Mouse (Mus musculus): ENCODE data around the gene Plbd2. TPM values are rescaled to one million over a fixed set of nuclear protein-coding genes. Genes with fewer than 3 reads are reported as not detected.

Gene Plbd2
- 18.9 TPM for total RNA-seq (2023)

DNA sequence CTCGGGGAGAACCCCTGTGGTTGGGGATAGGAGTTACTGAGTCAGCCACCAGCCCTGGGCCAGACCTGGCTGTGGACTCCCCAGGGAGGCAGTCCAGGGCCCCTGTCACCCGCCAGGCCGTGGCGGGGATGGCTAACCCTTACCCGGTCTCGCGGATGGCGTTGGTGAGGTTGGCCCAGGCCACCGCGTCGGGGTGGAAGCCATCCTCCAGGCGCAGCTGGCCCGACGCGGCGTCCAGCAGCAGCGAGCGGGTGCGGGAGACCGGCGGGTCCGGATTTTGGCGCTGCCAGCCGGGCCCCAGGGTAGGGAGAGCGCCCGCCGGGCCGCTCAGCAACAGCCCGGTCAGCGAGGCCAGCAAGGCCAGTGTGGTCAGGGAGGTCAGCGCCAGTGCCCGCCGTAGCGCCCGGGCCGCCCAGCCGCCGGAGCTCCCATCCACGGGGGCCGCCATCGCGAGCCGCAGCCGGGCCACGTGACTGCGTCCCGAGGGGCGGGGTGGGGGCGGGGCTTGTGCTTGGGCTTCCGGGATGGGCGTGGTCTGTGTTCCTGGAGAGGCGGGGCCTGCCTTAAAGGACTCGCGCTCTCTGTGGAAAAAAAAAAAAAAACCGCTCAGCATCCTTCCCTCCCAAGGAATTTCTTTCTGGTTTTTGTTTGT, at the start of gene Plbd2:
Gene Plbd2 (minus strand): TSS at position 482 of the 652 bp plus-strand sequence.

DNA sequence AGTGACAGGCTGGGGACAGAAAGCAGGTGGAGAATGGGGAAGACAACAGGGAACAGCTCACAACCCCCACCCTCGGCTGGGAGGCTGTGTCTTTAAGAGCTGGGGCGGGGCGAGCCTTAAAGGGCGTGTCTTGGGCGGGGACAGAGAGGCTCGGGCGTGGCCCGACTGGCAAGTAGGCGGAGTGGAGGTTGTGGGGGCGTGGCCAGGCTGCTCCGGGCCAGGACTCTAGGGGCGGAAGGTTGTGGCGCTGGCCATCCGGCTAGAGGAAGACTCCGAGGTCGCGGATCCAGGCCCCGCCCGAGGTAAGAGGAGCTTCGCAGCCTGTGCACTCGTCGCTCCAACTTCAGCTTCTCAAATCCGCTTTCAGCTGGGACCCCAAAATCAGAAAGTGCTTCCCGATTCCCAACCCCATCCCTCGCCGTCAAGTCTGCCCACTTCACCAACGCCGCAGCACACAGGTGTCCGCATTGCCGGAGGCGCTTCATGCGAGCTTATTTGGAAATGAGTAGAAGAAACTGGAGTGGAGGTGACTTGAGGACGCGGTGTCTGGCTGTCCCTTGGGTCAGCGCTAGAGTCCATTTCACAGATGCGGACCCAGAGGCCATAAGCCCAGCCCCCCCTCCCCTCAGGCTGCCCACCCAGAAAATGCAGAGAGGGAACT, 7.7 kb upstream of the Plbd2 start, which contains the start of gene Slc8b1:
Gene Slc8b1 (plus strand): TSS at position 187 of the 661 bp plus-strand sequence.

DNA sequence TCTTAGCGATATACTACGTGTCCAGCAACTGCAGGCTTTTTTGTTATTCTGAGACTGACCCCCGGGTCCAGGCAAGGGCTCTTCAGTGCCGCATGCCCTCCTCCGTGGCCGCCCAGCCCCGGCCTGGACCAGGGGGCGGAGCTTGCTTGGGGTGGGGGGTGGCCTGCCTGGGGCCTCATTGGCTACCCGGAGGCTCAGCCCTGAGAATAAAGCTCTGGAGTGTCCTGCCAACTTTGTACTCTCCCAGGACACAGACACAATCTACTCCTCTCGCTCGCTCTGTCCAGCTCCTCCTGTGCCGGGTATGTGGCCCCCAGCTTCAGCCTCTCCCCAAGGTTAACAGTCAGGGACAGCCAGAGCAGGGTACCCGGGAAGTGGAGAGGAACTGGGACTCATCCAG, 27.1 kb downstream of the Plbd2 start, which contains the start of gene Sds:
Gene Sds (plus strand): TSS at position 231 of the 400 bp plus-strand sequence.

DNA sequence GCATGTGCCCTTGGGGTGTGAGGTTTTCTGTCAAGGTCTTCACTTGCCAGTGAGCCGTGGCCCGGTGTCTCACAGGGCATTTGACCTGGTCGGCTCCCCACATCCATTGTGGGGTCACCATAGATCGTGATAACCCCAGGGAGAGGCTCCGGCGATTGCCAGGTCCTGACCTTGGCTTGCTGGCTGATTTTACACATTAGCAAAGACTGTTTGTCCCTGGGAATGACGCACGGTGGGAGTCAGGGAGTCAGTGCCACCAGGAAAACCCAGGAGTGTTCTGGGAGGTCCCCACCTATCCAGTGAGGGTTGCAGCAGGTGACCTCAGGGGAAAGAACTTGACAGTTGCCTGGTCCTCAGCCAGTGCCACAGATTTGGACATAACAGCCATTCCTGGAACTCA, 30.7 kb downstream of the Plbd2 start, which contains the start of gene Sdsl:
Gene Sdsl (minus strand): TSS at position 41 of the 400 bp plus-strand sequence.

Other genes with a start within 250 kb of the Plbd2 start
- gene Lhx5, start 71.9 kb downstream of the Plbd2 start, total RNA-seq (2023): not detected
- not detected for gene Sdsl, start 30.8 kb downstream of the Plbd2 start, total RNA-seq (2023)
- gene Sds, start 27.1 kb downstream of the Plbd2 start, total RNA-seq (2023): not detected
- 6.1 TPM for gene Slc8b1, start 7.5 kb upstream of the Plbd2 start, total RNA-seq (2023)
- 65.6 TPM for gene Tpcn1, start 85.0 kb upstream of the Plbd2 start, total RNA-seq (2023)
- gene Iqcd, start 85.4 kb upstream of the Plbd2 start, total RNA-seq (2023): 1.2 TPM
- 5.7 TPM for gene Rita1, start 109.0 kb upstream of the Plbd2 start, total RNA-seq (2023)
- 118 TPM for gene Ddx54, start 109.1 kb upstream of the Plbd2 start, total RNA-seq (2023)
- not detected for gene Cfap73, start 130.6 kb upstream of the Plbd2 start, total RNA-seq (2023)
- 34.9 TPM for gene Rasal1, start 145.2 kb upstream of the Plbd2 start, total RNA-seq (2023)
- gene Dtx1, start 208.3 kb upstream of the Plbd2 start, total RNA-seq (2023): 261 TPM
- 9.4 TPM for gene Oas2, start 246.2 kb upstream of the Plbd2 start, total RNA-seq (2023)

Data from CD4-positive naive resting alpha-beta T cell, adult 57 days (primary cell).